Mouse (Mus musculus) ovary, adult 18-20 months (tissue): ENCODE measurements around the gene Faf2.

Experiments used
- DNase-seq: peaks from one replicate; pipeline ENCODE4 v3.0.0; 2022; ENCODE audit warnings: low spot score, mixed read lengths

Faf2 gene

DNA sequence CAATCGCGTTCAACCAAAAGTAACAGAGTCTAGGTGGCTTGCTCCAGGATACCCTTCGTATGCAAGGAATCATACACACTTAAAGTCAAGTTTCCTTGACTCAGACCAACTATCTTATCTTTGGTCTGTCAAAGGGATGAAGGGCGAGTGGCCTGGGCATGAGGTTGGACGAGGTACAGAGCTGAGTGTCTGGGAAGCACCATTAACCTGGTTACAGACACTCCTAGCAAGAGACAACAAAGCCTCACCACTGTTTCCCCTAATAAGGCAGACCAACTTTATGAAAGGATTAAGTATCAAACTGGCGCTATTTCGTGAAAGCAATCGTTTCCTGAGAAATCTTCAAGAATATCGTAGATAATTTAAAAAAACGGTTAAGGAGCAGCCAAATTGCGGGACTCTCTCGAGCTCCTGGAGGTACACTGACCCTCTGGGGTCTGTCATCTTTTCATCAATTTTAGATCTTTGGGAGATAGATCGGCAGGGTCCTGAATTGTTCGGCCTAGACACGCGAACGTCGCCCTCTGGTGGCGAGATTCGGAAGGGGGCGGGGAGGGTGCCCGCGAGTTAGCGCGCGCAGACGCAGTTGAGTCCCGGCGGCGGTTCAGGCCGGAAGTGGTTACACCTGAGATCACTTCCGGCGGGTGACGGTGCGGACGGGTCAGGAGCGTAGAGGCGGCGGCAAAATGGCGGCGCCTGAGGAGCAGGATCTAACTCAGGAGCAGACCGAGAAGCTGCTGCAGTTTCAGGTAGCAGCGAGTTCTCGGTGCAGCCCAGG, at the start of gene Faf2:
TSS of gene Faf2 (plus strand) at position 630 of the 778 bp plus-strand sequence.
- peak; percentile 91 for DNase-seq

GRCm38 (mm10) chr13:54572621-54573020, 49.0 kb upstream of the Faf2 start:
- no peak for DNase-seq

DNA sequence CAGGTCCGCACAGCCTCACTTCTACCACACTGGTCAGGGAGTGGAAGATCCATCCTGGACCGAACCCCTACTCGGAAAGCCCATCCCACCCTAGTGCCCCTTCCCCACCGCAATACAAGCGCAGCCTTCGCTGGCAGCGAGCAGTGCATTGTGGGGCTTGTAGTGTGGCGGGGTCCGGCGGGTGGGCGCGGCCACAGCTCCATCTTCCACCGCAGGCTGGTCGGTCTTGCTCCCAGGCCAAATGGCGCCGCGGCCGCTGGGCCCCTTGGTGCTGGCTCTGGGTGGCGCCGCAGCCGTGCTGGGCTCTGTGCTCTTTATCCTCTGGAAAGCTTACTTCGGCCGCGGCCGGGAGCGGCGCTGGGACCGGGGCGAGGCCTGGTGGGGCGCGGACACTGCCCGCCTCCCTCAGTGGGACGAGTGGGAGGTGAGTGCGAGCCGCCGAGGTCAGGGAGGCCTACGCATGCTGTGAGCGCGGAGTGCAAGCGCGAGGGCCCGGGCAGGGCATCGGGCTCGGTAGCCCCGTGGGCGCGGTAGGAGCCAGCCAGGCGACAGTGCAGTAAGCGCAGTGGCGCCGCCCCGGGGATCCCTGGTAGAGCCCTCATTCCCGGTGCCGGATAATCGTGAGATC, 46.6 kb upstream of the Faf2 start, which contains the start of gene Arl10:
TSS of gene Arl10 (plus strand) at position 162 of the 628 bp plus-strand sequence.
- peak; percentile 69 for DNase-seq

DNA sequence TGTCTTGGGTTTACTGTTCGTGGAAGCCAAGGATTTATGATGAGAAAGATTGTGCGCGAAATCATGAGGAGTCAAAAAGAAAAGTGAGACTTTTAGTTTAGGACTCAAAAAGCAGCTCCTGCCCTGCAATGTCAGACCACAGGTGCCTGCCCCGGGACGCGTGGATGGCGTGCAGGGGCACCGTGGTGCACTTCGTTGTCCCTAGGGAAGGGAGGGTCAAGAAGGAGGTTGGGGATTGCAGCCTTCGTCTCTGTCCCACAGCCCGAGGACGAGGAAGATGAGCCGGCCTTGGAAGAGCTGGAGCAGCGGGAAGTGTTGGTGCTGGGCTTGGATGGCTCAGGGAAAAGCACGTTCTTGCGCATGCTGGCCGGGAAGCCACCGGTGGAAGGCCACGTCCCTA, 46.1 kb upstream of the Faf2 start:
- DNase-seq: no peak

DNA sequence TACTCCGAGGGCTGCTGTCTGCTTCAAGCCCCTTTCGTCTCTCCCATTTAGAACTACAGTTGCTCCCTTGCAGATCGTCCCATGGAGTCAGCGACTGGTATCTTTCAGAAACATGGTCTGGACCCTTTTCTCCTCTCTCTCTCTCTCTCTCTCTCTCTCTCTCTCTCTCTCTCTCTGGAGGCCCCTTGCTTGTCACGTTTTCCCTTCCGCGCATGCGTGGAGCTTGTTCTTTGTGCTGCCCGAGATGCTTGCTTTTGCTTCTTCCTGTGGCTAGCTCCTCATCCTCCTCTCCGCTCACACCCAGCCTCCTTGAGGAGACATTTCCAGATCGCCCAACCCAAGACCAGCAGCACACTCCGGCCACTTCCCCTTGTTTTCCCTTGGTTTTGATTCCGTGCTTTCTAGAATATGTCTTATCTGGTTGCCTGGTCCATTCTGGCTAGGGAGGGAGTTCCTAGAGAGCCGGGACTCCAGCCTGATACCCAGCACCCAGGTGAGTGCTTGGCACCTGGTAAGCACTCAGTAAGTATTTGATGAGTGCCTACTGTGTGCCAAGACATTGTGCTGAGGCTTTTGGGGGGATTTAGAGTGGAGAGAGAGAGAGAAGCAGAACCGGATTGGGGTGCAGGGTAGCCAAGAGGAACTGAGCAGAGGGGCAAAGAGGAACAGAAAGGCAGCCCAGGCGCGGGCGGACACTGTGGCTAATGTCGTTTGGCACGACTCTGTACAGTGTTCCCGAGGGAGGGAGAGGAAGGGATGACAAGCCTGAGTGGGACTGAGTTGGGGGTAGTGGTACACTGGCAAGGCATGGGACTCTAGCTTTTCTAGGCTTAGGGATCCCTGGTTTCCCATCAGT, 43.7 kb upstream of the Faf2 start:
- DNase-seq: no peak

- DNase-seq: no peak
Observed at GRCm38 (mm10) chr13:54581385-54581784, 40.2 kb upstream of the Faf2 start.

DNA sequence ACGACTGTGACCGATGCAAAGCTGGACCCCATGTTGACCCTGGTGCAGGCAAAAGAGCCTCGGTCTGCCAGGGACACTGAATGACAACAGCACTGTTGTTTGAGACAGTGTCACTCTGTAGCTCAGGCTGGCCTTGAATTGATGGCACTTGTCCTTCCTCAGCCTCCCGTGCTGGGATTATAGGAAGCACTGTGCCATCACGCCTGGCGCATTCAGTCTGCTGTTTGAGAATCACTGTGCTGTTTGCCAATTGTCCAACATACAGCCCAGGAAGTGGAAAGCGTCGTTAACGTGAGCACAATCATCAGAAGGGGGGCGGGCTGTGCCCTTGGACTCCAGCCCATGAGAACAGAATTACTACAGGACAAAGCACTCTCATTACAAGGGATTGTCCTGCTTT, 39.5 kb upstream of the Faf2 start:
- no peak for DNase-seq

GRCm38 (mm10) chr13:54582860-54583259, 38.7 kb upstream of the Faf2 start:
- no peak for DNase-seq

DNA sequence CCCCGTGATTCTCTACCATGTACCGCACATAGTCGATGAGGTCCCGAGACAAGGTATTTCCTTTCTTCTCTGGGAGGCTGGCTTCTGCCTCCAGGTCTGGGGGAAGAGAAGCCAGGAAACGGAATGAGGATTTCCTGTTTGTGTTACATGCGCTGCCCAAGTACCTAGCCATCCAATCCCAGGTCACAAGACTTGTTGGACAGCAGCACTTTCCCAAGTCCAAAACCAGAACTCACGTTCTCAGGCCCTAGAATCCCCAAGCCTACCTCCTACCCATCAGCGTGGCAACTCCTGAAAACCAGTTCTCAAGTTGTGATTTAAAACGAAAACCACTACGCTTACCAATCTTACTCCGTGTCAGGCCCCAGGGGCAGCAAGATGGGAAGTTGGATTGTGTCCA, 35.8 kb upstream of the Faf2 start:
- DNase-seq: no peak

DNA sequence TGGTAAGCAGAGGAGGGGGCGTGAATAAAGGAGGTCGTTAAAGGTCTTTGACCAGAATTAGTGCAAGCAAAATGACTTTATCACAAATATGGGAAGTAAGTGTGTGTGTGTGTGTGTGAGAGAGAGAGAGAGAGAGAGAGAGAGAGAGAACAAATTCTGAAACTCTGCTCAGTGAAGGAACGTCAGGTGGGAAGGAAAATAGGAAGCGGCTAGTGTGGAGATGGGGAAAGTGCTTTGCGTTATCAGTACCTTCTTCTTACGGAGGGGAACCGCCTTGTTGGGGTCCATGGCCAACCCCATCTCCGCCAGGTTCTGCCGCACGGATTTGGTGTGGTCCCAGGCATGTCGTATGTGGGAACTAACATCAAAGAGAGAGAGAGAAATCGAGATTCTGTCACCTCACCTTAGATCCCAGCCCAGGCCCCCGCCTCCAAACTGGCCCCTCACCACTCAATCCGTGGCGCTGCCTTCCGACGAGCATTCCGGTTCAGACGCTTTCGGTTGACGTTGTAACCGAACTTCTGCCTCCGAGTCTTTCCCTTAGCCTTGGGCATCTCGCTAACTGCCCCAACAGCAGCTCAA, 32.1 kb upstream of the Faf2 start:
- no peak for DNase-seq

GRCm38 (mm10) chr13:54589996-54590951, 31.3 kb upstream of the Faf2 start, which contains the start of the genes Nop16 and Higd2a:
Gene Nop16, minus strand, starts transcription at chr13:54590090.
Gene Higd2a, plus strand, starts transcription at chr13:54590207.
- DNase-seq: peak; percentile 94

GRCm38 (mm10) chr13:54591776-54592356, 29.7 kb upstream of the Faf2 start:
- no peak for DNase-seq

GRCm38 (mm10) chr13:54593617-54594016, 28.0 kb upstream of the Faf2 start:
- DNase-seq: no peak

GRCm38 (mm10) chr13:54596107-54596690, 25.4 kb upstream of the Faf2 start:
- DNase-seq: no peak

DNA sequence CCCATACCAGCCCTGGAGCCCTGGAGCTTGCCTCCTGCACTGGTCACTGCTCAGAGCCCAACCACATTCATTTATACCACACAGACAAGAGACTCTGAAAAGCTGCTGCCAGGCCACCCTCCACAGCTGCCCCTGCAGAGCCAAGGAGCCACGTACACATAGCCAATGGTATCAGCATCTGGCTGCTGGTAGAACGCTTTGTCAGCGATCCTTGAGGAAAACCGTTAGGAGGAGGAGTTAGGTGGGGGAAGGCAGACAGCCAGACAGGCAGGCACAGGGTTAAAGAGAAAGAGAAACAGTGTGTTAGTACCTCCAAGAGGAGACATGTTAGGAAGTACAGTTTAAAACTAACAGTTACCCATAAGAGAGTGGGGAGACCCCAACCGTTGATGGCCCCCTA, 24.7 kb upstream of the Faf2 start:
- no peak for DNase-seq

- no peak for DNase-seq
Observed at GRCm38 (mm10) chr13:54598622-54599143, 22.9 kb upstream of the Faf2 start.

DNA sequence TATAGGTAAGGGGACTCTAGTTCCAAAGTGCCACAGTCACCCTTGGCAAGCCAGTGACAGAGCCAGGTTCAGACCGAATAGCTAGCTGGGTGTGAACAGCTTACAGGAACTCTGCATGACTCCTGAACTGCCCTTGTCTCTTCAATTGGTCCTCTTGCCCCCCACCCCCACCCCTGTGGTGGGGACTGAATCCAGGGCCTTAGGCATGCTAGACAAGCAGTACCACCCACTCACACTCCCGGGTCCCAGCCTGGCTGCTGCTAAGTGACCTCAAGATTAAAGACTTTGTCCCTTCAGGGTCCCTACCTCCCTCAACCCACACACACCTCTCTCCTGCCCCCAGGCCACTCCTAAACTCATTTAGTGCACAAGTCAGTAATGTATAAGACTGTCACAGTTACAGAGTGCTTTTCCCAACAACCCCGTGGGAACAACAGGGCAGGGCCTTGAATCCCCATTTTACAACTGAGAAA, 18.9 kb upstream of the Faf2 start:
- DNase-seq: no peak

- DNase-seq: no peak
Observed at GRCm38 (mm10) chr13:54603501-54603900, 18.1 kb upstream of the Faf2 start.

DNA sequence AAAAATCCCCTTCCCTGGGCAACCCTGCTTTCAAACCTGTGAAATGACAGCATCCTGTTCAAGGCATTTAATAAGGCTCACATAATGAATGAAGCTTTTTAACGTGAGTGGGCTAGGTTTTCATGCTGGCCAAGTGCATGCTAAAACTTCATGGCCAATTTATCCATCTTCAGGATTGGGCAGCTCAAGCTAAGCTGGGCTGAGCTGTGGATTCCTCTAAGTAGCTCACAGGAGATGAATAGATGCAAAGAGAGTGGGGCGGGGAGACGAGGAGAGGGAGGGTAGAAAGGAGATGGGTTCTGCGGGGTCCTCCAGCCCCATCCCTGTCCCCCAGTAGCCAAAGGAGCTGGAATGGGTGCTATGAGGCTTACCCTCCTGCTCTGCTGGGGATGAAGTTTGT, 17.4 kb upstream of the Faf2 start:
- DNase-seq: no peak

GRCm38 (mm10) chr13:54605426-54605825, 16.2 kb upstream of the Faf2 start:
- DNase-seq: no peak
